Mouse (Mus musculus) gastrocnemius, adult 2 months (tissue): ENCODE results near the gene Klhl12. TPM values are rescaled to one million over a fixed set of nuclear protein-coding genes. Genes with fewer than 3 reads are reported as not detected.
"Not testable (repeated sequence)": the region's sequence is repeated elsewhere in the genome, so short reads cannot be mapped to it uniquely, and the experiment has no call there.

Experiments used
- DNase-seq: peaks from one replicate; pipeline ENCODE4 v3.0.0; 2022
- H3K27ac ChIP-seq: fragments of 200-600 bp; 2 replicates; pipeline ENCODE4 v1.8.1; 2022; ENCODE audit warnings: mild to moderate bottlenecking
- H3K4me3 ChIP-seq: fragments of 200-600 bp; 2 replicates; pipeline ENCODE4 v1.8.1; 2022; ENCODE audit warnings: mild to moderate bottlenecking, moderate library complexity
- CTCF ChIP-seq: fragments of 200-600 bp; IDR thresholded peaks from 2 replicates; pipeline ENCODE4 v1.8.1; 2022; ENCODE audit warnings: antibody characterized with exemption, mild to moderate bottlenecking, moderate library complexity
- intact Hi-C: fragments of 180-260 bp; cut with DNase I; formaldehyde crosslinking; loops from one replicate; pipeline ENCODE4 v1.15.1; 2025
- total RNA-seq, 2 experiments: library from RNA; stranded (reverse); gene quantifications; 2 replicates each; pipeline ENCODE4 v1.2.3; 2021

Klhl12 gene
- total RNA-seq, 2 experiments from 2014 or later: 17.9 to 20.6 TPM

- no peak for TF ChIP-seq CTCF
- DNase-seq: no peak
- H3K27ac ChIP-seq: no peak overlapping the region
- intact Hi-C loops: no loop called here
- H3K4me3 ChIP-seq: no peak overlapping the region
These were observed 50.9 kb downstream of the Klhl12 start for GRCm38 (mm10) chr1:134506201-134506600.

- intact Hi-C loops: no loop called here
- no peak for TF ChIP-seq CTCF
- no peak for DNase-seq
- H3K27ac ChIP-seq: no peak overlapping the region
- H3K4me3 ChIP-seq: no peak overlapping the region
These were observed 54.7 kb downstream of the Klhl12 start for GRCm38 (mm10) chr1:134510018-134510417.

- Histone ChIP-seq H3K27ac (no peak overlapping the region), H3K4me3 (no peak overlapping the region)
- DNase-seq: no peak
- no peak for TF ChIP-seq CTCF
- intact Hi-C loops: no loop called here
These were observed 56.9 kb downstream of the Klhl12 start for GRCm38 (mm10) chr1:134512183-134512582.

- no peak for TF ChIP-seq CTCF
- no peak overlapping the region for H3K27ac ChIP-seq
- no peak for DNase-seq
- intact Hi-C loops: no loop called here
- H3K4me3 ChIP-seq: no peak overlapping the region
These were observed 57.3 kb downstream of the Klhl12 start for GRCm38 (mm10) chr1:134512584-134512983.

- DNase-seq: peak; percentile 47
- Histone ChIP-seq H3K4me3 (peak overlapping the region; percentile 72), H3K27ac (no peak overlapping the region; the same call in 1 of the 2 replicates)
- no peak for TF ChIP-seq CTCF
- intact Hi-C loops: no loop called here
These were observed 58.1 kb downstream of the Klhl12 start for GRCm38 (mm10) chr1:134513312-134513860.

- Histone ChIP-seq H3K27ac (no peak overlapping the region; the same call in 1 of the 2 replicates), H3K4me3 (peak overlapping the region; percentile 72)
- intact Hi-C loops: no loop called here
- no peak for TF ChIP-seq CTCF
- DNase-seq: no peak
These were observed 58.7 kb downstream of the Klhl12 start for GRCm38 (mm10) chr1:134513876-134514590.

- intact Hi-C loops: loop anchor here (5.0 kb wide), 3 partner anchors 41 to 91 kb away; no protein-coding TSS in a partner anchor
- Histone ChIP-seq H3K4me3 (no peak overlapping the region), H3K27ac (no peak overlapping the region)
- no peak for DNase-seq
- TF ChIP-seq CTCF: no peak
These were observed 60.6 kb downstream of the Klhl12 start for GRCm38 (mm10) chr1:134515891-134516290.

GRCm38 (mm10) chr1:134516491-134517198, 61.3 kb downstream of the Klhl12 start:
- Histone ChIP-seq H3K27ac (no peak overlapping the region), H3K4me3 (no peak overlapping the region)
- TF ChIP-seq CTCF: no peak
- intact Hi-C loops: loop anchor here (5.0 kb wide), 3 partner anchors 41 to 91 kb away; no protein-coding TSS in a partner anchor
- DNase-seq: no peak

GRCm38 (mm10) chr1:134517841-134518240, 62.5 kb downstream of the Klhl12 start:
- DNase-seq, H3K27ac ChIP-seq, H3K4me3 ChIP-seq: not testable (repeated sequence)
- intact Hi-C loops: loop anchor here (5.0 kb wide), 3 partner anchors 39 to 89 kb away; no protein-coding TSS in a partner anchor

- DNase-seq: peak; percentile 83
- Histone ChIP-seq H3K4me3 (peak overlapping the region; percentile 21; the same call in 1 of the 2 replicates), H3K27ac (no peak overlapping the region)
- TF ChIP-seq CTCF: peak; percentile 85
- intact Hi-C loops: loop anchor here (5.0 kb wide), 3 partner anchors 39 to 89 kb away; no protein-coding TSS in a partner anchor
These were observed 63.3 kb downstream of the Klhl12 start for GRCm38 (mm10) chr1:134518677-134519076.

GRCm38 (mm10) chr1:134519201-134519600, 63.9 kb downstream of the Klhl12 start:
- intact Hi-C loops: loop anchor here (5.0 kb wide), 3 partner anchors 38 to 88 kb away; no protein-coding TSS in a partner anchor
- not testable (repeated sequence) for H3K4me3 ChIP-seq, H3K27ac ChIP-seq, DNase-seq

- H3K4me3 ChIP-seq: no peak overlapping the region
- DNase-seq: no peak
- intact Hi-C loops: no loop called here
- no peak overlapping the region for H3K27ac ChIP-seq
- no peak for TF ChIP-seq CTCF
These were observed 64.8 kb downstream of the Klhl12 start for GRCm38 (mm10) chr1:134520001-134520721.
